Comparison of ENCODE assay signal across 11 mouse cellular contexts in genomic region chr4:110290056-110290455, GRCm38 (mm10).
A peak's percentile ranks its signal among the peaks of the same experiment; 100 is the strongest.
DNase-seq lines count a peak whose midpoint lies in the region; ATAC-seq lines count a peak whose summit lies in the region.
"Had no signal": no experiment of that assay in that cellular context is flagged by ENCODE, and none has a peak within 500 bp of the region (broad histone marks: within the 10 kb centered on the region; RNA-seq: fewer than 3 reads in every experiment).

No protein-coding gene starts in this region.

- DNase-seq in Muller cell, postnatal 12 days (ENCODE audit: inconsistent ontology term) = peak; percentile 14
- peak; percentile 87 for DNase-seq in cerebellum, adult 9-10 months
- peak; percentile 77 for DNase-seq in midbrain, embryonic 14.5 days
- no peak for DNase-seq in ovary, adult 18-20 months (ENCODE audit: low spot score)
- no peak for DNase-seq in gastrocnemius, postnatal 14 days
- no peak for DNase-seq in B cell, adult 2 months
- DNase-seq in gastrocnemius, postnatal 25 days = no peak

- no peaks in the 10 kb centered on the region for H3K36me3 ChIP-seq in forebrain, embryonic 15.5 days
- H3K36me3 ChIP-seq in midbrain, embryonic 14.5 days (ENCODE audit: control insufficient read depth, insufficient read depth, low read length) = no peaks in the 10 kb centered on the region
- H3K36me3 ChIP-seq: G1E; limb, embryonic 15.5 days had no signal

- intact Hi-C loops in gastrocnemius, postnatal 14 days (cut with DNase I; ENCODE audit: low total_unique reads) = no loop called here

- WGBS in forebrain, embryonic 15.5 days = 6% methylated on average over 12 of the region's 12 CpGs
- 8% methylated on average over 12 of the region's 12 CpGs for WGBS in midbrain, embryonic 14.5 days

- H3K27me3 ChIP-seq in forebrain, embryonic 15.5 days = no peaks in the 10 kb centered on the region
- no peaks in the 10 kb centered on the region for H3K27me3 ChIP-seq in midbrain, embryonic 14.5 days (ENCODE audit: control insufficient read depth, insufficient read depth, low read length)

- peak overlapping the region; percentile 63 for H3K27ac ChIP-seq in forebrain, embryonic 15.5 days (replicated peaks)
- peak overlapping the region; percentile 79 for H3K27ac ChIP-seq in midbrain, embryonic 14.5 days (replicated peaks; ENCODE audit: low read depth, low read length)
- H3K27ac ChIP-seq: limb, embryonic 15.5 days had no signal

- H3K9me3 ChIP-seq in forebrain, embryonic 15.5 days = no peaks in the 10 kb centered on the region
- H3K9me3 ChIP-seq in midbrain, embryonic 14.5 days (ENCODE audit: control insufficient read depth, low read length) = no peaks in the 10 kb centered on the region
- H3K9me3 ChIP-seq: limb, embryonic 15.5 days had no signal

- peaks cover 36% of the 10 kb centered on the region for H3K4me1 ChIP-seq in forebrain, embryonic 15.5 days
- H3K4me1 ChIP-seq in midbrain, embryonic 14.5 days (ENCODE audit: control insufficient read depth, insufficient read depth, low read length) = 0 out of 2 replicates have a peak, but pooled peaks cover 7% of the 10 kb centered on the region

- H3K4me3 ChIP-seq in forebrain, embryonic 15.5 days = peak overlapping the region; percentile 30
- H3K4me3 ChIP-seq in midbrain, embryonic 14.5 days (replicated peaks; ENCODE audit: low read depth, low read length) = peak overlapping the region; percentile 36
- H3K4me3 ChIP-seq: limb, embryonic 15.5 days had no signal

- ATAC-seq in forebrain, embryonic 15.5 days (replicated peaks) = peak; percentile 42; the same call in 1 of the 2 replicates
- peak; percentile 56; the same call in 1 of the 2 replicates for ATAC-seq in midbrain, embryonic 14.5 days (ENCODE audit: low FRiP score, low TSS enrichment)
- ATAC-seq: intestine, postnatal 0 days had no signal

- H3K9ac ChIP-seq in forebrain, embryonic 15.5 days (replicated peaks) = peak overlapping the region; percentile 33; the same call in 1 of the 2 replicates
- peak overlapping the region; percentile 57 for H3K9ac ChIP-seq in midbrain, embryonic 14.5 days (replicated peaks; ENCODE audit: low read length)
- H3K9ac ChIP-seq: limb, embryonic 15.5 days had no signal

- peak overlapping the region; percentile 44 for H3K4me2 ChIP-seq in forebrain, embryonic 15.5 days (replicated peaks)
- H3K4me2 ChIP-seq in midbrain, embryonic 14.5 days (ENCODE audit: low read length) = peak overlapping the region; percentile 71
- H3K4me2 ChIP-seq: limb, embryonic 15.5 days had no signal

Comparison
In these comparisons a context has a peak if more than half of its experiments do, and no peak if none do; other contexts are left out.
1. DNase-seq: peak in Muller cell, postnatal 12 days (single experiment), cerebellum, adult 9-10 months (single experiment) and midbrain, embryonic 14.5 days (single experiment); none in ovary, adult 18-20 months (single experiment), gastrocnemius, postnatal 14 days (single experiment), B cell, adult 2 months (0 of 2) and gastrocnemius, postnatal 25 days (single experiment).